Mouse (Mus musculus): ENCODE measurements around the gene Ugt1a6b.
"Not testable (repeated sequence)": the region's sequence is repeated elsewhere in the genome, so short reads cannot be mapped to it uniquely, and the experiment has no call there.

- TF ChIP-seq GATA1, TAL1 (IDR thresholded peaks at IDR 0.05; ENCODE audit: low read length): not testable (repeated sequence)
Measured at GRCm38 (mm10) chr1:88135229-88135904, 32.3 kb downstream of the Ugt1a6b start.

Measured in erythroblast, embryonic 14.5 days (primary cell).